Mouse (Mus musculus) lung, adult 2 months (tissue): Measurements from ENCODE around the gene Immp2l.

Source experiments
- CTCF ChIP-seq: fragments of 200-500 bp; IDR thresholded peaks from 2 replicates; pipeline ENCODE4 v1.5.1; 2011; ENCODE audit warnings: mild to moderate bottlenecking, low read length, control low read depth; ENCODE audit not compliant: insufficient read depth
- POLR2A ChIP-seq: fragments of 200-500 bp; IDR thresholded peaks from 2 replicates; pipeline ENCODE4 v1.6.1; 2011; ENCODE audit warnings: low read depth, mild to moderate bottlenecking, control low read depth, low read length, borderline replicate concordance; ENCODE audit errors: extremely low read depth

DNA sequence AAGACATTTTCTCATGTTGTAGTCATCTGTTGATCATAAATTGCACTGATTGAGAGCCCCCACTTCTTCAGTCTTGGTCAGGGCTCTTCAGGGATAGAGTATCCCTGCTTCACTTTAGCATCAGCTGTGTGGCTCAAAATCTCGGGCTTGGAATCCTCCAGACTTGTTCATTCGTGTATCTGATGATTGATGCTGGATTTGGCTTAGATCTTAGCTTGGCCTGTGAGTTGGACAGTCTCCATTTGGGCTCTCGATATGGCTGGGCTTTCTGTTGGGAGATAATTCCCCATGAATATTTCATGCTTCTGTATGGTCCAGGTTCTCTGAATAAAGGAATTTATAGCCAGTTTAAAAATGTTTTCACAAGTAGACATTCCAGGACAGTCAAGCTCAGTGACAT, 739.5 kb downstream of the Immp2l start:
- no peak for TF ChIP-seq CTCF
- TF ChIP-seq POLR2A = no peak
